Mouse (Mus musculus): ENCODE measurements around the gene Ccn1. TPM values are rescaled to one million over a fixed set of nuclear protein-coding genes. Genes with fewer than 3 reads are reported as not detected.
A peak's percentile ranks its signal among the peaks of the same experiment; 100 is the strongest.

Ccn1 gene
- total and polyA plus RNA-seq, 2 experiments from 2014 or later = 8.9 to 11.7 TPM

GRCm38 (mm10) chr3:145645463-145645862 is 4.3 kb downstream of the Ccn1 start:
- H3K4me2 ChIP-seq (ENCODE audit: low read depth) = no peak overlapping the region
- H3K9ac ChIP-seq = no peak overlapping the region
- H3K27ac ChIP-seq (ENCODE audit: low read depth, low read length) = no peak overlapping the region
- H3K4me3 ChIP-seq (ENCODE audit: low read depth, low read length) = no peak overlapping the region
- H3K36me3 ChIP-seq (ENCODE audit: insufficient read depth) = no peaks in the 10 kb centered on the region
- DNase-seq (no peak), ATAC-seq (no peak)
- 52% methylated on average over 6 of the region's 6 CpGs for whole genome bisulfite sequencing
- 0 out of 2 replicates have a peak, but pooled peaks cover 3% of the 10 kb centered on the region for H3K4me1 ChIP-seq (ENCODE audit: insufficient read depth)
- peaks cover 14% of the 10 kb centered on the region for H3K27me3 ChIP-seq (ENCODE audit: insufficient read depth, low read length)
- no peak for TF ChIP-seq CTCF (IDR thresholded peaks at IDR 0.05; ENCODE audit: low read depth)
- H3K9me3 ChIP-seq (ENCODE audit: low read length) = no peaks in the 10 kb centered on the region

GRCm38 (mm10) chr3:145642861-145643260 is 6.9 kb downstream of the Ccn1 start:
- no peak for TF ChIP-seq CTCF (IDR thresholded peaks at IDR 0.05; ENCODE audit: low read depth)
- Histone ChIP-seq H3K27ac (ENCODE audit: low read depth, low read length) (no peak overlapping the region), H3K36me3 (ENCODE audit: insufficient read depth) (no peaks in the 10 kb centered on the region), H3K9me3 (ENCODE audit: low read length) (no peaks in the 10 kb centered on the region), H3K4me1 (ENCODE audit: insufficient read depth) (no peaks in the 10 kb centered on the region), H3K27me3 (ENCODE audit: insufficient read depth, low read length) (peaks cover 9% of the 10 kb centered on the region), H3K4me2 (ENCODE audit: low read depth) (no peak overlapping the region), H3K9ac (no peak overlapping the region), H3K4me3 (ENCODE audit: low read depth, low read length) (no peak overlapping the region)
- DNase-seq (no peak), ATAC-seq (no peak)
- 45% methylated on average over 11 of the region's 11 CpGs for WGBS

GRCm38 (mm10) chr3:145641878-145642277 is 7.9 kb downstream of the Ccn1 start:
- ATAC-seq (no peak), DNase-seq (no peak)
- Histone ChIP-seq H3K4me2 (ENCODE audit: low read depth) (no peak overlapping the region), H3K4me3 (ENCODE audit: low read depth, low read length) (no peak overlapping the region), H3K4me1 (ENCODE audit: insufficient read depth) (no peaks in the 10 kb centered on the region), H3K27ac (ENCODE audit: low read depth, low read length) (no peak overlapping the region), H3K36me3 (ENCODE audit: insufficient read depth) (no peaks in the 10 kb centered on the region), H3K9me3 (ENCODE audit: low read length) (no peaks in the 10 kb centered on the region), H3K9ac (no peak overlapping the region), H3K27me3 (ENCODE audit: insufficient read depth, low read length) (peaks cover 4% of the 10 kb centered on the region)
- WGBS = 64% methylated on average over 3 of the region's 3 CpGs
- no peak for TF ChIP-seq CTCF (IDR thresholded peaks at IDR 0.05; ENCODE audit: low read depth)

GRCm38 (mm10) chr3:145641036-145641685 is 8.6 kb downstream of the Ccn1 start:
- TF ChIP-seq CTCF (IDR thresholded peaks at IDR 0.05; ENCODE audit: low read depth) = no peak
- H3K4me1 ChIP-seq (ENCODE audit: insufficient read depth) = no peaks in the 10 kb centered on the region
- no peak overlapping the region for H3K9ac ChIP-seq
- H3K4me3 ChIP-seq (ENCODE audit: low read depth, low read length) = no peak overlapping the region
- no peaks in the 10 kb centered on the region for H3K9me3 ChIP-seq (ENCODE audit: low read length)
- 84% methylated on average over 5 of the region's 5 CpGs for WGBS
- ATAC-seq (no peak), DNase-seq (no peak)
- no peak overlapping the region for H3K4me2 ChIP-seq (ENCODE audit: low read depth)
- no peak overlapping the region for H3K27ac ChIP-seq (ENCODE audit: low read depth, low read length)
- no peaks in the 10 kb centered on the region for H3K36me3 ChIP-seq (ENCODE audit: insufficient read depth)
- peaks cover 4% of the 10 kb centered on the region for H3K27me3 ChIP-seq (ENCODE audit: insufficient read depth, low read length)

- 46% methylated on average over 4 of the region's 4 CpGs for WGBS
- Histone ChIP-seq H3K4me3 (ENCODE audit: low read depth, low read length) (no peak overlapping the region), H3K36me3 (ENCODE audit: insufficient read depth) (no peaks in the 10 kb centered on the region), H3K9ac (no peak overlapping the region), H3K4me2 (ENCODE audit: low read depth) (no peak overlapping the region), H3K9me3 (ENCODE audit: low read length) (no peaks in the 10 kb centered on the region), H3K4me1 (ENCODE audit: insufficient read depth) (no peaks in the 10 kb centered on the region), H3K27ac (ENCODE audit: low read depth, low read length) (no peak overlapping the region), H3K27me3 (ENCODE audit: insufficient read depth, low read length) (peaks cover 4% of the 10 kb centered on the region)
- ATAC-seq = no peak
- no peak for DNase-seq
- TF ChIP-seq CTCF (IDR thresholded peaks at IDR 0.05; ENCODE audit: low read depth) = no peak
These were observed 9.2 kb downstream of the Ccn1 start for GRCm38 (mm10) chr3:145640583-145640982.

GRCm38 (mm10) chr3:145640170-145640569 is 9.6 kb downstream of the Ccn1 start:
- no peaks in the 10 kb centered on the region for H3K4me1 ChIP-seq (ENCODE audit: insufficient read depth)
- no peaks in the 10 kb centered on the region for H3K9me3 ChIP-seq (ENCODE audit: low read length)
- H3K4me3 ChIP-seq (ENCODE audit: low read depth, low read length) = no peak overlapping the region
- H3K4me2 ChIP-seq (ENCODE audit: low read depth) = no peak overlapping the region
- DNase-seq (no peak), ATAC-seq (peak; percentile 51)
- no peaks in the 10 kb centered on the region for H3K36me3 ChIP-seq (ENCODE audit: insufficient read depth)
- no peak for TF ChIP-seq CTCF (IDR thresholded peaks at IDR 0.05; ENCODE audit: low read depth)
- H3K27me3 ChIP-seq (ENCODE audit: insufficient read depth, low read length) = peaks cover 4% of the 10 kb centered on the region
- H3K9ac ChIP-seq = no peak overlapping the region
- H3K27ac ChIP-seq (ENCODE audit: low read depth, low read length) = no peak overlapping the region
- WGBS = 32% methylated on average over 4 of the region's 4 CpGs

- H3K4me3 ChIP-seq (ENCODE audit: low read depth, low read length) = no peak overlapping the region
- TF ChIP-seq CTCF (IDR thresholded peaks at IDR 0.05; ENCODE audit: low read depth) = no peak
These were observed 15.6 kb downstream of the Ccn1 start for GRCm38 (mm10) chr3:145634002-145634710.

More at GRCm38 (mm10) chr3:145634002-145634710, 15.6 kb downstream of the Ccn1 start:
- Histone ChIP-seq H3K9me3 (ENCODE audit: low read length) (no peaks in the 10 kb centered on the region), H3K4me2 (ENCODE audit: low read depth) (no peak overlapping the region), H3K27me3 (ENCODE audit: insufficient read depth, low read length) (no peaks in the 10 kb centered on the region), H3K9ac (no peak overlapping the region), H3K27ac (ENCODE audit: low read depth, low read length) (no peak overlapping the region), H3K36me3 (ENCODE audit: insufficient read depth) (no peaks in the 10 kb centered on the region), H3K4me1 (ENCODE audit: insufficient read depth) (no peaks in the 10 kb centered on the region)
- ATAC-seq (no peak), DNase-seq (no peak)
- WGBS = 89% methylated on average over 14 of the region's 14 CpGs
